Mouse (Mus musculus) forebrain, embryonic 10.5 days (tissue): ENCODE results near the gene Carhsp1. TPM values are rescaled to one million over a fixed set of nuclear protein-coding genes. Genes with fewer than 3 reads are reported as not detected.

Experiments
- DNase-seq: peaks from one replicate; pipeline ENCODE4 v3.0.0-alpha.2; 2017; ENCODE audit warnings: low spot score; ENCODE audit errors: extremely low spot score
- H3K27ac ChIP-seq: fragments of 300-500 bp; sonication (generic); 2 replicates; pipeline ENCODE4 v1.5.1; 2016; ENCODE audit warnings: mild to moderate bottlenecking
- H3K27me3 ChIP-seq: fragments of 300-500 bp; sonication (generic); 2 replicates; pipeline ENCODE4 v1.6.1; 2016; ENCODE audit warnings: mild to moderate bottlenecking; ENCODE audit not compliant: poor library complexity, severe bottlenecking
- H3K36me3 ChIP-seq: fragments of 300-500 bp; sonication (generic); replicated peaks from 2 replicates; pipeline ENCODE4 v1.6.1; 2016; ENCODE audit warnings: mild to moderate bottlenecking, moderate library complexity
- H3K4me1 ChIP-seq: fragments of 300-500 bp; sonication (generic); 2 replicates; pipeline ENCODE4 v1.6.1; 2016
- H3K4me3 ChIP-seq: fragments of 300-500 bp; sonication (generic); 2 replicates; pipeline ENCODE4 v1.5.1; 2016; ENCODE audit warnings: mild to moderate bottlenecking, moderate library complexity
- H3K9me3 ChIP-seq: fragments of 300-500 bp; sonication (generic); 2 replicates; pipeline ENCODE4 v1.6.1; 2016; ENCODE audit warnings: mild to moderate bottlenecking, moderate library complexity
- WGBS: fragments of 180-500 bp; shearing (Covaris S2); methylation state at CpG from one replicate; pipeline ENCODE4 v1.1.7; 2016; 5-methylcytosine and 5-hydroxymethylcytosine counted together
- polyA plus RNA-seq: library from polyadenylated mRNA; unstranded; fragments of >200 nt; fragmentation: Nextera tagmentation; extraction: Ambion mirVana; gene quantifications from 2 replicates; pipeline ENCODE4 v1.2.1, GENCODE M21; 2016

Carhsp1 gene
- polyA plus RNA-seq, 1 experiment from 2014 or later: 143 TPM

DNA sequence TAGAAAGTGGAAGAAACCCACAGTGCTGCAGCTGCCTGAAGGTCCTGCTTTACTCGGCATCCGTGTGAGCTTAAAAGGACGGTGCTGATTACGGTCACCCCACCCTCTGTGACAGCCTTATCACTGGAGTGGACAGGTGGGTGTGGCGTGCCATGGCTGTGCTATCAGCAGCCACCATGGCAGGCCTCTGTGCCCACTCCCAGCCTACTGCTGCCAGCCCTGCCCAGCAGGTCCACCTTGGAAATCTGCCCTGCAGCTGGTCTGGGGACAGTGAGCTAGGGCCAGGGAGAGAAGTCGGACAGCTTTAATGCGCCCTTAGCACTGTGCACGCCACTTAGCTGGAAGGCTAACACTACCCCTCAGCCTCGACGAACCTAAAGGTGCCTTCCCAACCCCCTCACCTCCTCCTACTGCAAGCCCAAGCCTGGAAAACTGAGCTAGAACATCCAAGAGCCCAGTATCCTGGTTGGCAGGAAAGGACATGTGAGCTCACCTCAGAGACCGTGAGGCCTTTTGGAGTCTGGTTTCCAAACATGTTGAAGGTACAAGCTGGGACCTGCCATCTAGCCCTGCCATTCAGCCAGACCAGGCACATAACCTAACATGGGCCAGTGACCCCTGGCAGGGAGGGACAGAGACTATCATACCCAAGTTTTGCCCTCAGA, 15.0 kb upstream of the Carhsp1 start:
- Histone ChIP-seq H3K4me3 (no peak overlapping the region), H3K4me1 (no peaks in the 10 kb centered on the region), H3K9me3 (no peaks in the 10 kb centered on the region), H3K27me3 (no peaks in the 10 kb centered on the region), H3K36me3 (peaks cover 77% of the 10 kb centered on the region), H3K27ac (no peak overlapping the region)
- 84% methylated on average over 11 of the region's 11 CpGs for WGBS
- no peak for DNase-seq

GRCm38 (mm10) chr16:8686121-8686870, 14.3 kb upstream of the Carhsp1 start:
- Histone ChIP-seq H3K4me3 (no peak overlapping the region), H3K4me1 (no peaks in the 10 kb centered on the region), H3K9me3 (no peaks in the 10 kb centered on the region), H3K36me3 (peaks cover 70% of the 10 kb centered on the region), H3K27ac (no peak overlapping the region), H3K27me3 (no peaks in the 10 kb centered on the region)
- peak; percentile 70 for DNase-seq
- WGBS: 58% methylated on average over 7 of the region's 7 CpGs

DNA sequence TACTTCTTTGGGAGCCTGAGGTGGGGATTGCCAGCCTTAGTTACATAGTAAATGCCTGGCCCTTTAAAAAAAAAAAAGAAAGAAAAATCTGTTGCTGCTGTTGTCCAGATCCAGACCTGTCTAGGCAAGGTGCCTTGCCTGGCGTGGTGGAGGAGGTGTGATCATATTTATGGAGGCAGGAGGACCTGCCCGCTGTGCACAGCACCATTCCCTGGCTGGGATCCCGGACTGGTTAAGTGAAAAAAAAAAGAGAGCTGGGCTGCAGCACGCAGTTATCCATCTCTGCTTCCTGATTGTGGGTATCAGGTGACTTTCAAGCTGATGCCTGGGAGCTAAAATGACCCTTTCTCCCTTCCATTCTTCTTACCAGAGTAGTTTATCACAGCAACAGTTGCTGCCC, 13.1 kb upstream of the Carhsp1 start:
- Histone ChIP-seq H3K4me3 (no peak overlapping the region), H3K27ac (no peak overlapping the region), H3K4me1 (no peaks in the 10 kb centered on the region), H3K36me3 (peaks cover 58% of the 10 kb centered on the region), H3K27me3 (no peaks in the 10 kb centered on the region), H3K9me3 (no peaks in the 10 kb centered on the region)
- WGBS: 94% methylated on average over 4 of the region's 4 CpGs
- DNase-seq: no peak

- no peak within 1 kb of the TSS for H3K4me3 ChIP-seq
- peaks cover 21% of the 10 kb centered on the region for H3K36me3 ChIP-seq
- no peaks in the 10 kb centered on the region for H3K4me1 ChIP-seq
- H3K9me3 ChIP-seq: no peaks in the 10 kb centered on the region
- no peaks in the 10 kb centered on the region for H3K27me3 ChIP-seq
- no peak for DNase-seq
- 87% methylated on average over 5 of the region's 5 CpGs for WGBS
- H3K27ac ChIP-seq: no peak within 1 kb of the TSS
Observed at GRCm38 (mm10) chr16:8680470-8680869, 8.5 kb upstream of the Carhsp1 start, which contains the start of gene Gm5767. TSS of gene Gm5767 (plus strand) at chr16:8680770.

DNA sequence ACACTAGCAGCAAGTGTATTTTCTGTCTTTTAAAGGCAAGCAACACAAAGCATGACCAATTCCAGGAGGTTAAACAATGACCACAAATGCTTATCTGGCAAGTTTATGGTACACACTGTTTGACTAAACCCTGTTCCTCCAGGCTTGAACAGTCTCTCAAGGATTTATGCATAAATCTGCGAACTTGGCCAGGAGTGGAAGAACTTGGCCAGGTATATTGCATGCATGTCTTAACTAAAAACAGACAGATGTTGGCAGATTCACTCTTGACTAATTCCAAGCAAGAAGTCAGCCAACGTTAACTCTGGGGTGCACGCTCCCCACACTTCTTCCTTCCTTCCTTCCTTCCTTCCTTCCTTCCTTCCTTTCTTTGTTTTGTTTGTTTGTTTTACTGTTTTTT, 7.8 kb upstream of the Carhsp1 start:
- Histone ChIP-seq H3K4me3 (no peak overlapping the region), H3K9me3 (no peaks in the 10 kb centered on the region), H3K27ac (no peak overlapping the region), H3K36me3 (peaks cover 16% of the 10 kb centered on the region; the same call in 1 of the 2 replicates), H3K27me3 (no peaks in the 10 kb centered on the region), H3K4me1 (no peaks in the 10 kb centered on the region)
- 86% methylated on average over 3 of the region's 3 CpGs for WGBS
- DNase-seq: no peak

GRCm38 (mm10) chr16:8678676-8679075, 6.7 kb upstream of the Carhsp1 start:
- 0 out of 2 replicates have a peak, but pooled peaks cover 4% of the 10 kb centered on the region for H3K4me1 ChIP-seq
- no peak for DNase-seq
- peaks cover 6% of the 10 kb centered on the region for H3K27me3 ChIP-seq
- H3K4me3 ChIP-seq: no peak overlapping the region
- no peaks in the 10 kb centered on the region for H3K9me3 ChIP-seq
- 87% methylated on average over 4 of the region's 4 CpGs for WGBS
- peaks cover 6% of the 10 kb centered on the region; the same call in 1 of the 2 replicates for H3K36me3 ChIP-seq
- H3K27ac ChIP-seq: no peak overlapping the region

DNA sequence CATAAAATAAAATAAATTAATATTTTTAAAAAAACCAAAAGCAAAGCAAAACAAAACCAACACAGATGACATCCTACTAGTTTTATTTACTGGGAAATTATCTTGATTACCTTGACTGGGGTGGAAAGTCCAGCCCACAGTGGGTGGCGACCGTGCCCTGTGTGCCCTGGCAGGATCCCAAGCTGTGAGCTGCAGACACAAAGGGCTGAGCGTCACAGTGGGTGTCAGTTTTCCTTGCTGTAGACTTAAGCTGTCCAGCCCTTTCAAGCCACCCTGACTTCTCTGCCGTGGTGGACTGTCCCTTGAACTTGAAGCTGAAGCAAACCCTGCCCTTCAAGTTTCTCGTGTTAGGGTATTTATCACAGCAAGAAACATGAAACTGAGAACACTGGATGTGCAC, 6.1 kb upstream of the Carhsp1 start:
- H3K27me3 ChIP-seq: peaks cover 13% of the 10 kb centered on the region
- 0 out of 2 replicates have a peak, but pooled peaks cover 4% of the 10 kb centered on the region for H3K4me1 ChIP-seq
- no peaks in the 10 kb centered on the region for H3K36me3 ChIP-seq
- no peaks in the 10 kb centered on the region for H3K9me3 ChIP-seq
- 69% methylated on average over 5 of the region's 5 CpGs for WGBS
- no peak for DNase-seq
- H3K27ac ChIP-seq: no peak overlapping the region
- H3K4me3 ChIP-seq: no peak overlapping the region

GRCm38 (mm10) chr16:8676800-8677199, 4.8 kb upstream of the Carhsp1 start:
- DNase-seq: peak; percentile 36
- 56% methylated on average over 4 of the region's 4 CpGs for WGBS

GRCm38 (mm10) chr16:8676228-8676627, 4.3 kb upstream of the Carhsp1 start:
- Histone ChIP-seq H3K36me3 (no peaks in the 10 kb centered on the region), H3K9me3 (no peaks in the 10 kb centered on the region), H3K27ac (no peak overlapping the region), H3K4me1 (peaks cover 18% of the 10 kb centered on the region), H3K27me3 (peaks cover 19% of the 10 kb centered on the region), H3K4me3 (no peak overlapping the region)
- no peak for DNase-seq
- WGBS: 72% methylated on average over 2 of the region's 2 CpGs

More at GRCm38 (mm10) chr16:8676800-8677199, 4.8 kb upstream of the Carhsp1 start:
- Histone ChIP-seq H3K4me1 (peaks cover 13% of the 10 kb centered on the region), H3K27me3 (peaks cover 19% of the 10 kb centered on the region), H3K36me3 (no peaks in the 10 kb centered on the region), H3K27ac (no peak overlapping the region), H3K4me3 (no peak overlapping the region), H3K9me3 (no peaks in the 10 kb centered on the region)

- 85% methylated on average over 8 of the region's 8 CpGs for WGBS
- no peak overlapping the region for H3K27ac ChIP-seq
- peaks cover 25% of the 10 kb centered on the region for H3K4me1 ChIP-seq
Observed at GRCm38 (mm10) chr16:8675559-8675958, 3.6 kb upstream of the Carhsp1 start.

DNA sequence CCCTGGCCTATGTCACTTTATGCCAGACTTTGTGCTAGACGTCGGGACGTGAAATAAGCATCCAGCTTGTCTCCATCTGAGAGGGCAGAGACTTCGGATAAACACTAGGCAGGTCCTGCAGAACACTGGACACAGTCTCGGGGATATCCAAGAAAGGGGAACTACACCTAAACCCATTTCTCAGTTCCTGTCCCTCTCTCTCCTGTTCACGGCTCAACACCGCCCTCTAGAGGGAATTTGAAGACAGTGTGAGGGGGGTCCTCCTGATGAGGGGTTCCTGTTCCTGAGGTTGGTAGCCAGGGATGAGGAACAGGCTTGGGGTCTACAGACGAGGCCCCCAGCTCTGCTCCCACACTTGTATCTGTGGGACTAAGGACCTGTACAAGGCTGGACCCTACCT, 2.2 kb upstream of the Carhsp1 start:
- peaks cover 21% of the 10 kb centered on the region for H3K27me3 ChIP-seq
- H3K36me3 ChIP-seq: 0 out of 2 replicates have a peak, but pooled peaks cover under 1% of the 10 kb centered on the region
- H3K27ac ChIP-seq: no peak overlapping the region
- H3K9me3 ChIP-seq: no peaks in the 10 kb centered on the region
- peak; percentile 44 for DNase-seq
- peaks cover 39% of the 10 kb centered on the region for H3K4me1 ChIP-seq
- WGBS: 2% methylated on average over 8 of the region's 8 CpGs
- H3K4me3 ChIP-seq: no peak overlapping the region

More at GRCm38 (mm10) chr16:8675559-8675958, 3.6 kb upstream of the Carhsp1 start:
- no peaks in the 10 kb centered on the region for H3K9me3 ChIP-seq
- no peaks in the 10 kb centered on the region for H3K36me3 ChIP-seq
- H3K27me3 ChIP-seq: peaks cover 19% of the 10 kb centered on the region
- no peak for DNase-seq
- no peak overlapping the region for H3K4me3 ChIP-seq

DNA sequence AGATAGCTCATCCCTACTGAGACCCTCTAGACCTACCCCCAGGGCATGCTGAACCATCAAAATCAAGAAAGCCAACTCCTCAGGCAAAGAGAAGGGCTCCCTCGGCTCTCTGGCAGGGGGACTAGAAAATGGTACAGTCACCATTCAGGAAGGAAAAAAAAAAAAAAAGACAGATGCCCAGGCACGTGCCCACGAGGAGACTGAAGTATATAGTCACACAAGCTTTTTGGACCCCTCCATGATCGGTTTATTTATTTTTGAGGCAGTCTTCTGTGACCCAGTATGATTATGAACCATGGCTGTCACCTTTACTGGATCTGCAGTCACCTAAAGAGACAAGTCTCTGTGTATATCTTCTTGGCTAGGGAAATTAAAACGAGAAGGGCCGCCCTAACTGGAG, 1.4 kb upstream of the Carhsp1 start:
- Histone ChIP-seq H3K4me3 (no peak overlapping the region), H3K27me3 (peaks cover 22% of the 10 kb centered on the region), H3K4me1 (peaks cover 47% of the 10 kb centered on the region), H3K27ac (no peak overlapping the region), H3K36me3 (peaks cover 8% of the 10 kb centered on the region; the same call in 1 of the 2 replicates), H3K9me3 (no peaks in the 10 kb centered on the region)
- DNase-seq: no peak
- 78% methylated on average over 6 of the region's 6 CpGs for WGBS

DNA sequence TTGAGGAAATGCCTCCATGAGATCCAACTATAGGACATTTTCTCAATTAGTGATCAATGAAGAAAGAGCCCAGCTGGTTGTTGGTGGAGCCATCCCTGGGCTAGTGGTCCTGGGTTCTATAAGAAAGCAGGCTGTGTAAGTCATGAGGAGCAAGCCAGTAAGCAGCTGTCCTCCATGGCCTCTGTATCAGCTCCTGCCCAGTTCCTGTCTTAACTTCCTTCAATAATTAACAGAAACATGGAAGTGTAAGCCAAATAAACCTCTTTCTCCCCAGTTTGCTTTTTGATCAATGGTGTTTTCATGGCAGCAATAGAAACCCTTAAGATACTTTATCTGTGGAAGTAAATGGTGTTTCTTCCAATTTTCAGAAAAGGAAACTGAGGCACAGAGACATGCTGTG, 856 bp upstream of the Carhsp1 start:
- DNase-seq: no peak
- peaks cover 22% of the 10 kb centered on the region for H3K27me3 ChIP-seq
- peak overlapping the region; percentile 75; the same call in 1 of the 2 replicates for H3K4me3 ChIP-seq
- H3K27ac ChIP-seq: no peak overlapping the region
- H3K9me3 ChIP-seq: no peaks in the 10 kb centered on the region
- H3K36me3 ChIP-seq: peaks cover 10% of the 10 kb centered on the region; the same call in 1 of the 2 replicates
- peaks cover 53% of the 10 kb centered on the region for H3K4me1 ChIP-seq
